Mouse (Mus musculus): Measurements from ENCODE around the gene Radil. TPM values are rescaled to one million over a fixed set of nuclear protein-coding genes. Genes with fewer than 3 reads are reported as not detected.

Gene Radil
- polyA plus RNA-seq, 1 experiment from 2014 or later: 0.42 TPM

GRCm38 (mm10) chr5:142509141-142510060, 41.5 kb downstream of the Radil start:
- POLR2A ChIA-PET: interaction anchor here (1.0 kb wide), 1 partner anchor 41 kb away, joined by 5 read pairs; the partner anchor contains the start of gene Radil
- DNase-seq (ENCODE audit: low read depth, low spot score) (no peak), ATAC-seq (no peak)
- CTCF ChIA-PET: interaction anchor here (1.1 to 1.3 kb wide), 2 partner anchors 41 to 108 kb away, joined by 3 to 4 read pairs; partner anchors contain the start of gene Radil
- H3K27me3 ChIP-seq: no peaks in the 10 kb centered on the region
- no peak for TF ChIP-seq CTCF (IDR thresholded peaks at IDR 0.05)
- in situ Hi-C loops (cut with MboI; ENCODE audit: low pct_unique_long_range_greater_than_20kb): loop anchor here (10.0 kb wide), 1 partner anchor 205 kb away; no protein-coding TSS in a partner anchor

DNA sequence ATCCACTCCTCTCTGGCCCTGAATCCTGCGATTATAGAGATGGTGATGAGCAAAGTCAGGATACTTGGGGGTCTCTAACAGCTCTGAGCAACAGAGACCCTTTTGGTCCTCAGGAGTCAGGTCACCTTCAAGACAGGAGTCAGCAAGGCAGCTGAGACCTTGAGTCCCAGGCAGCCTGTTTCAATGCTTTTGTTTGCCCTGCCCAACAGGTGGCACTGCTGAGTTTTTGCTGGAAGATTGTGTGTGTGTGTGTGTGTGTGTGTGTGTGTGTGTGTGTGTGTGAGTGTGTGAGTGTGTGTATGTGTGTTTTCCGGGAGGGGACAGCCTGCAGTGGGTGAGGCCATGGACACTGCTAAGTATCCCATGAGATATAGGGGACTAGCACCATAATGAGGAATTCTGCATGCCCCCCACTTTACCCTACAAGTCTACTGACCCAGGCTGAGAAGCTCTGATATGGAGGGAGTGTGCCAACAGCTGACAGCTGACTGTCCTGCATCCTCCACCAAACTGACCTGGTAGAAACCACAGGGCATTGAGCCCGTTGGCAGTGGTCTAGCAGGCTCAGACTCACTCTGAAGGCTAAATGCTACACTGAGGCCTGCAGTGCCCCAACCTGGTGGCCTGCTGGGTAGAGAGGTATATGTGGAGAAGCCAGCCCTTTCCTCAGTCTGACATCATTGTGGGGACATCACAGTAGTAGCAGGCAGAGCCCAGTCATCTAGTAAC, 45.0 kb downstream of the Radil start:
- H3K27me3 ChIP-seq: no peaks in the 10 kb centered on the region
- in situ Hi-C loops (cut with MboI; ENCODE audit: low pct_unique_long_range_greater_than_20kb): loop anchor here (10.0 kb wide), 1 partner anchor 209 kb away; no protein-coding TSS in a partner anchor
- TF ChIP-seq CTCF (IDR thresholded peaks at IDR 0.05): no peak
- ATAC-seq (no peak), DNase-seq (ENCODE audit: low read depth, low spot score) (no peak)
- CTCF ChIA-PET: interaction anchor here (0.6 to 5.2 kb wide), 8 partner anchors 20 to 51 kb away, joined by 3 to 34 read pairs (median 3); partner anchors contain the start of gene Radil
- POLR2A ChIA-PET: interaction anchor here (0.6 kb wide), 1 partner anchor 37 kb away, joined by 3 read pairs; no protein-coding TSS in a partner anchor

DNA sequence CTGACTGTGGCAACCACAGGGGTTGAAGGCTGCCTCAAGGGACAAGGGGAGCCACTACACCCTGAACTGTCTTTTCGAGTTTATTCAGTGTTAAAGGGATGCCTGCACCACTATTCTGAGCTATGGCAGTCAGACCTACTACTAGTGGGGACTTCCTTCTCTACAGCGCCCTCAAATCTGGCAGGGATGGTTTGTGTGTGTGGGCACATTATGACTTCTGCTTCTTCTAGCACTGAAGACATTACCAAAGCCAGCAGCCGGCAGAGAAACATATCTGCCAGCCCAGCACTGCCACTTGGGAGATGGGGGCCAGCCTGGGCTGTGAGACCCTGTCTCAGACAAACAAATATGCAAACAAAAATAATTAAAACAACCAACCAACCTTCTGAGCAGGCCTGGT, 46.7 kb downstream of the Radil start:
- no peaks in the 10 kb centered on the region for H3K27me3 ChIP-seq
- TF ChIP-seq CTCF (IDR thresholded peaks at IDR 0.05): no peak
- ChIA-PET CTCF (interaction anchor here (1.4 to 5.2 kb wide), 4 partner anchors 39 to 51 kb away, joined by 3 to 34 read pairs (median 6); partner anchors contain the start of gene Radil), POLR2A (no interaction called here)
- no peak for DNase-seq (ENCODE audit: low read depth, low spot score)
- in situ Hi-C loops (cut with MboI; ENCODE audit: low pct_unique_long_range_greater_than_20kb): loop anchor here (5.0 to 10.0 kb wide), 2 partner anchors 43 to 211 kb away; no protein-coding TSS in a partner anchor
- ATAC-seq: no peak

DNA sequence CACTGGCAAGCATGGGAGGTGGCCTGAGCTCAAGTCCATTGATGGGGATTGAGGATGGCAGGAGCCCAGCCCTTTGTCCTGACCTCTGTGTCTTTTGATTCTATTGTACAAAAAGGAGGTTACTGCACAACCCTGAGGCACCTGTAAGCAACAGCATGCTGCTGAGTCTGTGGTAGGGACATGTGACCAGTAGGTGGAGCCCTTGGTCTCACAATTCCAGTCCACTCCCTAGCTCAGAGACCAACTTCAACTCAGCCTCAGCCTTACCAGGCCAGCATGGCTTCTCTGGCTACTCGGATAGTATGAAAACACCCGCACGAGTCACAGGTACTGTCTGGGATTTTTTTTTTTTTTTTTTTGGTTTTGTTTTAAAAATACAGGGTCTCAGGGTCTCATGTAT, 48.5 kb downstream of the Radil start:
- in situ Hi-C loops (cut with MboI; ENCODE audit: low pct_unique_long_range_greater_than_20kb): loop anchor here (5.0 to 10.0 kb wide), 2 partner anchors 45 to 212 kb away; no protein-coding TSS in a partner anchor
- no peaks in the 10 kb centered on the region for H3K27me3 ChIP-seq
- ChIA-PET CTCF (interaction anchor here (0.6 to 5.2 kb wide), 9 partner anchors 10 to 52 kb away, joined by 3 to 34 read pairs (median 4); partner anchors contain the start of gene Radil), POLR2A (interaction anchor here (1.7 kb wide), 1 partner anchor 48 kb away, joined by 4 read pairs; no protein-coding TSS in a partner anchor)
- ATAC-seq (peak; percentile 75), DNase-seq (ENCODE audit: low read depth, low spot score) (peak; percentile 38)
- TF ChIP-seq CTCF (IDR thresholded peaks at IDR 0.05): peak; percentile 87

GRCm38 (mm10) chr5:142500918-142501317, 50.0 kb downstream of the Radil start:
- DNase-seq (ENCODE audit: low read depth, low spot score) (no peak), ATAC-seq (no peak)
- in situ Hi-C loops (cut with MboI; ENCODE audit: low pct_unique_long_range_greater_than_20kb): loop anchor here (5.0 to 10.0 kb wide), 2 partner anchors 46 to 214 kb away; no protein-coding TSS in a partner anchor
- ChIA-PET POLR2A (no interaction called here), CTCF (interaction anchor here (0.6 to 1.2 kb wide), 2 partner anchors 50 to 100 kb away, joined by 3 read pairs; partner anchors contain the start of genes Foxk1 and Radil)
- TF ChIP-seq CTCF (IDR thresholded peaks at IDR 0.05): no peak
- H3K27me3 ChIP-seq: no peaks in the 10 kb centered on the region

- H3K27me3 ChIP-seq: no peaks in the 10 kb centered on the region
- no peak for TF ChIP-seq CTCF (IDR thresholded peaks at IDR 0.05)
- ATAC-seq (no peak), DNase-seq (ENCODE audit: low read depth, low spot score) (no peak)
- in situ Hi-C loops (cut with MboI; ENCODE audit: low pct_unique_long_range_greater_than_20kb): no loop called here
- CTCF ChIA-PET: interaction anchor here (0.7 to 2.6 kb wide), 6 partner anchors 15 to 58 kb away, joined by 3 to 7 read pairs (median 3); no protein-coding TSS in a partner anchor
- POLR2A ChIA-PET: no interaction called here
Measured at GRCm38 (mm10) chr5:142498964-142499363, 51.9 kb downstream of the Radil start.

GRCm38 (mm10) chr5:142495321-142496096, 55.4 kb downstream of the Radil start:
- ChIA-PET POLR2A (no interaction called here), CTCF (no interaction called here)
- TF ChIP-seq CTCF (IDR thresholded peaks at IDR 0.05): no peak

DNA sequence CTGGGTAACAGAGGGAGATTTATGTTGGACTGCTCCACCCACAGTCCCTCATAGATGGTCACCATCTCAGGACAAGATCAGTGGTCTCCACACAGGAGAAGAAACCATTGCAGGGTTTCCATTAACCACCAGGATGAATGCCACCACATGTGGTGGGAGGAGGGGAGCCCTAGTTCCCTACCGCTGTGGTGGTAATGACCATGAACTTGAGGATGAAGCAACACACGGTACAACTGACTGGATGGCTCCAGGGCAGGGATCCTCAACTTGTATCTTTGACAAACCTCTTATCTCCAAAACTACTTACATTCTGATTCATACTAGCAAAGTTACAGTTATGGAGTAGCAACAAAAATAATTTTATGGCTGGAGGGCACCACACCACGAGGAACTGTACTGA, 57.6 kb downstream of the Radil start:
- no peaks in the 10 kb centered on the region for H3K27me3 ChIP-seq
- in situ Hi-C loops (cut with MboI; ENCODE audit: low pct_unique_long_range_greater_than_20kb): no loop called here
- ATAC-seq: no peak
- DNase-seq (ENCODE audit: low read depth, low spot score): no peak
- ChIA-PET CTCF (interaction anchor here (1.7 kb wide), 1 partner anchor 9 kb away, joined by 6 read pairs; no protein-coding TSS in a partner anchor), POLR2A (no interaction called here)
- no peak for TF ChIP-seq CTCF (IDR thresholded peaks at IDR 0.05)

More at GRCm38 (mm10) chr5:142495321-142496096, 55.4 kb downstream of the Radil start:
- no peaks in the 10 kb centered on the region for H3K27me3 ChIP-seq
- no peak for DNase-seq (ENCODE audit: low read depth, low spot score)
- in situ Hi-C loops (cut with MboI; ENCODE audit: low pct_unique_long_range_greater_than_20kb): no loop called here
- no peak for ATAC-seq

DNA sequence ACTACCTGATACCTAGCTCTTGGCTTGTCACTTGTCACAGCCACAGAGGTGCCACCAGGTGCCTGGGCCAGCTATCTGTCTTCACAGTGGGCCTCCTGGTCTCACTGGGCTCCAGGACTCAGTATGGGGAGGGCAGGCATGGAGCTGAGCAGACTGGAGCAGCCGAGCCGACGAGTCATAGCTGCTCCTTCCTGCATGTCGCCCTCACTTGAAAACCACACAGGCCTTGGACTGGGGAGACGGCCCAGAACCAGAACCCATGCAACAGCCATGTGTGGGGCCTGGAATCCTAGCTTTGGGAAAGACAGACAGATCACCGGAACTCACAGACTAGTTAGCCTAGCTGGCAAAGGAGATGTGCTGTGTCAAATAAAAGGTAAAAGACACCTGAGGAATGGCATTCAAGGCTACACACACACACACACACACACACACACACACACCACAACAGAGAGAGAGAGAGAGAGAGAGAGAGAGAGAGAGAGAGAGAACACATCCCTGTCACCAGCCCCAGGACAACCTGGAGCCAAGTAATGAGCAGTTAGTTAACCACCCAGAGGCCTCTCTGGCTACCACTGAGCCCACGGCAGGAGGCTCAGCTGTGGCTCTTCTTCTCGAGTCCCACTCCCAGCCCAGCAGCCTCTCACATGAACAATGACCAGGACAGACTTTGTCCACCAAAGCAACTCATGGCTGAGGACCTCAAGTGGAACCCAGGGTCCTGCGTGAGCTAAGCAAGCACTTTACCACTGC, 60.8 kb downstream of the Radil start:
- no peak for TF ChIP-seq CTCF (IDR thresholded peaks at IDR 0.05)
- ATAC-seq (no peak), DNase-seq (ENCODE audit: low read depth, low spot score) (no peak)
- no peaks in the 10 kb centered on the region for H3K27me3 ChIP-seq
- POLR2A ChIA-PET: no interaction called here
- CTCF ChIA-PET: interaction anchor here (1.0 kb wide), 1 partner anchor 108 kb away, joined by 3 read pairs; no protein-coding TSS in a partner anchor
- in situ Hi-C loops (cut with MboI; ENCODE audit: low pct_unique_long_range_greater_than_20kb): loop anchor here (10.0 kb wide), 1 partner anchor 55 kb away; no protein-coding TSS in a partner anchor
